Mouse (Mus musculus) heart, postnatal 4 days (tissue): ENCODE results near the gene Calr4. TPM values are rescaled to one million over a fixed set of nuclear protein-coding genes. Genes with fewer than 3 reads are reported as not detected.

Experiments used
- DNase-seq: peaks from one replicate; pipeline ENCODE4 v3.0.0; 2021
- total RNA-seq, 2 experiments: library from RNA; stranded (reverse); gene quantifications; 2 replicates each; pipeline ENCODE4 v1.2.3; 2021

Calr4 gene
- total RNA-seq, 2 experiments from 2014 or later: not detected

DNA sequence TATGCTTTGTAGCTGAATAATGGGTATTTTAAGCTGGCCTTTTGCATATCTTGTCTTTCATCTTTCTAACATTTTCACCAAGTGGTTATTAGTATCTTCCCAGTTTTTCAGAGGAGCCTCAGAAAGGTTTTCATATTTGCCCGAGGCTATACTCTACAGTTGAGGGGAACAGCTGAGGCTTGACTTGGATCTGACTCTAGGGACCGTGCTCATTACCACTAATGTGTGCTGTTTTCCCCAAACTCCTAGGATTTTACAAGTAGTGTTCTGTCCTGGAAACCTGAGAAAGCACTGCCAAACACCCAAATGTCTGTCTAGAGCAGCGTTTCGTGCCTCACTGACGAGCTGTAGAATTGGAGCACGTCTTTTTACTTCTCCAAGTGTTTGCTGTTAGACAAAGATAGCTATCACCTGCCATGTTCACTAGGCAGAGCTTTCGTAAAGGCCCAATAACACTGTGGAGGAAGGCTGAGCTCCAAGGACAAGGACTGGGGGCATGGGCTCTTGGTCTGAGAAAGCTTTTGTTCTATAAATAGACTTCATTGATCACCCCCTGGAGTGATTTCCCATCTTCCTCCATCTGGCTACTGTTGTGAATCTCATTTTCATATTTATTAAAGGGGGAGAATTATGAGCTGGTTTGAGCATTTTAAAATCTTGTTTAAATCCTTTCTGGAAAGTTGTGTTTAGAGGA lies 2.0 kb downstream of the Calr4 start:
- no peak for DNase-seq

GRCm38 (mm10) chr4:109238428-109239268 lies 4.4 kb downstream of the Calr4 start:
- DNase-seq: peak; percentile 35

DNA sequence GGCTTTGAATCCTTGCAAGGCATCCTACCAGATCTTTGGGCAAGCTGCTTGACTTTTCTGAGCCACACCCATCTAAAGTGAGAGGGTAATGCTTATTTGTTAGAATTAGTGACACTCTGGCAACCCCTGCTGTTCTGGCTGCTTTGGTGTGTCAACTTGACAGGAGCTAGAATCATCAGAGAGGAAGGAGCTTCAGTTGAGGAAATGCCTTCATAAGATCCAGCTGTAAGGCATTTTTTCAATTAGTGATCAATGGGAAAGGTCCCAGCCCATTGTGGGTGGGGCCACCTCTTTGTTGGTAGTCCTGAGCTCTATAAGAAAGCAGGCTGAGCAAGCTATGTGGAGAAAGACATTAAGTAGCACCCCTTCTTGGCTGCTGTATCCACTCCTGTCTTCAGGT lies 6.9 kb downstream of the Calr4 start:
- no peak for DNase-seq

- peak; percentile 72 for DNase-seq
Observed at GRCm38 (mm10) chr4:109241934-109242333, 7.6 kb downstream of the Calr4 start.

GRCm38 (mm10) chr4:109244506-109244905 lies 10.2 kb downstream of the Calr4 start:
- DNase-seq: no peak

- DNase-seq: no peak
Observed at GRCm38 (mm10) chr4:109245016-109245620, 10.8 kb downstream of the Calr4 start.

- peak; percentile 20 for DNase-seq
Observed at GRCm38 (mm10) chr4:109251605-109252004, 17.3 kb downstream of the Calr4 start.

DNA sequence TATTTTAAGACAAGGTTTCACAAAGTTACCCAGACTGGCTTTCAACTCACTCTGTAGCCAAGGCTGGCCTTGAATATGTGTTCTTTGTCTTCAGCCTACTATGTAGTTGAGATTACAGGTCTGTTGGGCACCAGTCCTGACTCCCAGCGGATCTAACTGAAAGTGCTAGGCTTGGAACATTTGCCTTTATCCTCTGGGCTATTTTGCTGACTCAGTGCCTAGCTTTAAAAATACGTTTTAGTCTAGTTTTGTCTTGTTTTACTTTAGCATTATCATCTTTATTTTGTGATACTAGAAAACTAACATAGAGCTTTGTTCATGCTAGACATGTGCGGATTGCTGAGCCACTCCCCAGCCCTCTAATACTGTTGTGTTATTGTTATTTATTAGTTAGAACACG lies 17.9 kb downstream of the Calr4 start:
- no peak for DNase-seq

DNA sequence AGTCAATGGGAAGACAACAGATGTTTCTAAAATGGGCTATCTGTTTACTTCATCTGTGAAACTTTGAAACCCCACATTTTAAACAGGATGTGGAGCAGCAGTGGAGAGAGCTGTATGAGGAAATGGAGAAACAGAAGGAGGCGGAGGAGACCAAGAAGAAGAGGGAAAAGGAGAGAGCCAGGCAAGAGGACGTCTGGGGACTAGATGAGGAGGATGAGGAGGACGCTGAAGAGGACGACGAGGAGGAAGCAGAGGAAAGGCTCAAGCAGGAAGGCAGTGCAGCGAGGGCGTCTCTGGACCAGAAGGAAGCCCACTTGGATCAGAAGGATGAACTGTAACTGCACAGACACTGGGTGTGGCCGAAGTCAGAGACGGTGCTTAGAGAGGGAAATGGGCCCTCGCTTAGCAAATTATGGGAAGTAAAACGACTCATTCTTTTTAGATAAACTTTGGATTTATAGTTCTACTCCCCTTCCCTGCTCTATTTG lies 19.4 kb downstream of the Calr4 start:
- DNase-seq: no peak

DNA sequence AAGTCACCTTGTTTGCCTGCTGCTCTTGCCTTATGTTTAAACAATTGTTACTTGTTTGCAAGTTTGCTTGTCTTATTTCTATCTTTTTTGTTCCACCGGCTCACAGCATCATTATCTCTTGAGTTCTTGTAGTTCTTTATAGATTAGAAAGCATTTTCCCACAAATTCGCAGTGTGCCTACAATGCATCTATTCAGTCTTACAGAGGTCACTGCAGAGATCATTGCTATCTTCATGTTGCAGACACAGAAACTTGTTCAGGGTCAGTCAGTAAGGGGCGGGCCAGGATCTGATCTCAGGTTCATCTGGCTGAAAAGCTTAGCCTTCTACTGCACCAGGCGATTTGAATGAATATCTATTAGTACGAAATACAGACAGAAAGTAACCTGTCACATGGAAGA lies 20.2 kb downstream of the Calr4 start:
- no peak for DNase-seq

DNA sequence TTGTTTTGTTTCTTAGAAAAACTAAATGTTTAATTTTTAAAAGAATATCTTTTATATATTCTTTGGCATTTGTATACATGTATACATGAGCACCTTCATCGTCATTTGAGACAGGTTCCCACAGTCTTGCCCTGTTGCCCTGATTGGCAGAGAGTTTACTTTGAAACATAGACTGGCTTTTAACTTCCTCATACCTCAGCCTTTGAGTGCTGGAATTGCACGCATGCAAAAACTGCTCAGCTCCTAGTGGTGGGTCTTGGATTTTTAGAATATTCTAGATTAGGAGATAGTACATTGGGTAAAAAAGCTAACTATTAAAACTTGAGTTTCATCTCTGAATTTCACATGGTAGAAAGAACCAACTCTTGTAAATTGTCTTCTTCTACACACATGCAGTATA lies 21.0 kb downstream of the Calr4 start:
- no peak for DNase-seq

GRCm38 (mm10) chr4:109255727-109256417 lies 21.6 kb downstream of the Calr4 start:
- no peak for DNase-seq

DNA sequence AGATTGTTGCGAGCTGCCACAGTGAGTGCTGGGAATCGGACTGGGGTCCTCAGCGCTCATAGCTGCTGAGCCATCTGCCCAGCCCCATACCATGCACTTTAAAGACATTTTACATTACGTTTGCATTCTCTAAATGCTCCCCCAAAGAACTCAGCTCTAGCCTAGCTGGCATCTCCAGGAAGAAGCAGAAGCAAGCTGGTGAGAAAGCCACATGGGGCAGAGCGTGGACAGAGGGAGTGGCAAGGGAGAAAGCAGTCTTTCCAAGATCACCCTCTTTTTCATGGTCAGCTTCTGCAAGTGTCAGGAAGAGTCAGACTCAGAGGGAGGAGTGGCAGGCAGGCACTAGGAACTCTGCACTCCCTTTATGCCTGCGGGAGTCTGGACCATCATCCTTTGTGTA lies 22.5 kb downstream of the Calr4 start:
- DNase-seq: no peak

DNA sequence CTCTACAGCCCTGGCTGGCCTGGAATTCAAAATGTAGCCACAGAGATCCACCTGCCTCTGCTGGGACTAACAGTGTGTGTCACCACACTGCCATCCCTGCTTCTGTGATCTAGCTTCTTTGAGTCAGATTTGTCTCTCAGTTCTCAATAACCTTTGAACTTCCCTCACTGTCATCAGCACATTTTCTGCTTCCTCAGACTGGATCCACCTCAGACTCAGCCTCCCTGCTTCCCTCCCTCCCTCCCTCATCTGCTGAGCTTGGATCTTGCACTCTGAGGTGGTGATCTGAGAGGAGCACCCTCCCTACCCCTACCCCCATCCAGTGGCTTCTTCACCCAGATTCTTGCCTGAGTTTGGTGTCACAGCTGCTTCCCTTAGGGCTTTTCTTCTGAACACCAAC lies 23.4 kb downstream of the Calr4 start:
- no peak for DNase-seq

GRCm38 (mm10) chr4:109262068-109262467 lies 27.8 kb downstream of the Calr4 start:
- DNase-seq: no peak

DNA sequence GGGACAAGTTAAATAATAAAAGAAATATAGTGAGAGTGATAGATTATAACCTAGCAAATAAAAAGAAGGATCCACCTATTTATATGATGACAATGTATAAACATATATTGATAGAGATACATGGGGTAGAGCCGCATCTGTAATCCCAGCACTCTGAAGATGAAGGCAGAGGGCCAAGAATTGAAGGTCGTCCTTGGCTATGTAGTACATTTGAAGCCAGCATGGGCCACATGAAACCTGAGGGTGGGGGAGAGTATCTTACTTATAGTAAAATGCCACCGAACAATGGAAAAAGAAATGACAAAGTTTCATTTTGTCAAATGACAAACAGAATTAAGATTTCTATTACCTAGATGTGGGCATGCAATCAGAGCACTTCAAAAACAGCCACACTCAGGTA lies 31.8 kb downstream of the Calr4 start:
- DNase-seq: no peak

- DNase-seq: no peak
Observed at GRCm38 (mm10) chr4:109266744-109267143, 32.5 kb downstream of the Calr4 start.

- DNase-seq: no peak
Observed at GRCm38 (mm10) chr4:109267452-109267851, 33.2 kb downstream of the Calr4 start.

- no peak for DNase-seq
Observed at GRCm38 (mm10) chr4:109268903-109269302, 34.6 kb downstream of the Calr4 start.

DNA sequence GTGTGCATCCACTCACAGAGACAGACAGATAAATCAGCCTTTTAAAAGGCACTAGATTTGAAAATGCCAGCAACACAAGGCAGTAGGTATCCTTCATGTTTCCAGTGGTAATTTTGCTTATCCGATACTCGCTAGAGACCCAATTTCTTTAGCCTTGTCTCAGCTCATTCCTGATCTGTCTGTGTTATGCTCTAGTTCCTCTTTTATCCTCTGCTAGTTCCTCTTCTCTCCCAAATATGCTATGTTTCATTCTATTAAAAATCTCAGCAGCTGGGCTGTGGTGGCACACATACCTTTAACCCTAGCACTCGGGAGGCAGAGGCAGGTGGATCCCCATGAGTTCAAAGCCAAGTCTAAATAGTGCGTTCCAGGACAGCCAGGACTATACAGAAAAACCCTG lies 37.5 kb downstream of the Calr4 start:
- DNase-seq: no peak

- DNase-seq: no peak
Observed at GRCm38 (mm10) chr4:109273586-109274240, 39.4 kb downstream of the Calr4 start.
